Mouse (Mus musculus) liver, adult 2 months (tissue): ENCODE data around the gene Grwd1.

Experiments used
- CTCF ChIP-seq: fragments of 200-500 bp; IDR thresholded peaks from 2 replicates; pipeline ENCODE4 v1.5.1; 2011; ENCODE audit warnings: low read depth, low read length, control low read depth
- POLR2A ChIP-seq: fragments of 200-500 bp; IDR thresholded peaks from 2 replicates; pipeline ENCODE4 v1.6.1; 2011; ENCODE audit warnings: low read length, control low read depth; ENCODE audit not compliant: insufficient read depth; ENCODE audit errors: extremely low read depth

DNA sequence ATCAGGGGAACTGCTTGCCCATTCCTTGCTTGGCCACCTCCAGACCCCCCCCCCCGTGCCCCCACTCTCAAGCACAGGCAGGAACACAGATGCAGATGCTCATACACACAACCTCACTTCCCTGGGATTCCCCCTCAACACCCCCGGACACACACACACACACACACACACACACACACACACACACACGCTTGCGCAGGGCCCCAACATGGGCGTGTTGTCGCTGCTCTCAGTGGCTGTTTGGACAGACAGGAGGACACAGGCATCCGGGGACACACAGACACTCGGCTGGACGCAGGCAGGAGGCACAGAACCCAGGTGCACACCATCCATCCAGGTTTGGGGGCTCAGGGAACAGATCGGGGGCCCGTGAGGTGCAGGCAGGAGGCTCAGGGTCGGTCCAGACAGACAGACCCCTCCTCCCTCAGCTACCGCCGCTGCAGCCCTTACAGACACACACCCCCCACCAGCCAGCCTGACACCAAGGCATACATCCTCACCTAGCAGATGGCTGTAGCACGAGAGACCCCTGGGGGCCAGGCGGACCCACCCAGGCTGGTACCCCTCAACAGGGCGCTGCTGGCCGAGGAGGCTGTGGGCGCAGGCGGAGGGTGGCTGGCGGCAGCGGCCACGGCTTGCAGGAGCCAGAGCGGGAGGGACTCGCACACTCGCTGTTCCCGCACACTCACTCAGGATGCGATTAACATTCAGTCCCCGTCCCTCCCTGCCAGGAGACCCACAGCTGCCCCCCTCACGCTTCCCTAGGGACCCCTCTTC lies 39.7 kb upstream of the Grwd1 start:
- TF ChIP-seq CTCF: no peak
- no peak for TF ChIP-seq POLR2A
